Mouse (Mus musculus): Measurements from ENCODE around the gene Scarb1.

GRCm38 (mm10) chr5:125357543-125358269 is 16.8 kb upstream of the Scarb1 start:
- TF ChIP-seq CTCF (IDR thresholded peaks at IDR 0.05; ENCODE audit: low read depth) (no peak), EP300 (IDR thresholded peaks at IDR 0.05; ENCODE audit: low read depth) (no peak)

Data from heart, postnatal 0 days (tissue).